8 mouse cellular contexts compared by ENCODE assay signal in genomic region chr7:45716460-45716857, GRCm38 (mm10). TPM values are rescaled to one million over a fixed set of nuclear protein-coding genes. Genes with fewer than 3 reads are reported as not detected.
A peak's percentile ranks its signal among the peaks of the same experiment; 100 is the strongest.
DNase-seq lines count a peak whose midpoint lies in the region; ATAC-seq and TF ChIP-seq lines count a peak whose summit lies in the region.

No protein-coding gene starts in this region.

- no peaks in the 10 kb centered on the region for H3K9me3 ChIP-seq in heart, embryonic 13.5 days
- no peaks in the 10 kb centered on the region for H3K9me3 ChIP-seq in hindbrain, embryonic 11.5 days (ENCODE audit: control insufficient read depth, low read length)
- H3K9me3 ChIP-seq in midbrain, embryonic 11.5 days (ENCODE audit: control insufficient read depth, low read length), result no peaks in the 10 kb centered on the region

- peak overlapping the region; percentile 25; the same call in 1 of the 2 replicates for H3K27ac ChIP-seq in heart, embryonic 13.5 days (replicated peaks)
- peak overlapping the region; percentile 97 for H3K27ac ChIP-seq in bone marrow macrophage, adult 2 months (ENCODE audit: insufficient read depth, low read depth, low read length)
- H3K27ac ChIP-seq in hindbrain, embryonic 11.5 days (ENCODE audit: low read depth, low read length), result no peak overlapping the region
- no peak overlapping the region for H3K27ac ChIP-seq in midbrain, embryonic 11.5 days (ENCODE audit: low read depth, low read length)

- H3K9ac ChIP-seq in heart, embryonic 13.5 days, result peak overlapping the region; percentile 94
- no peak overlapping the region for H3K9ac ChIP-seq in hindbrain, embryonic 11.5 days (ENCODE audit: low read depth, low read length)
- H3K9ac ChIP-seq in midbrain, embryonic 11.5 days (ENCODE audit: low read length), result peak overlapping the region; percentile 12; the same call in 1 of the 2 replicates

- TF ChIP-seq POLR2A in bone marrow macrophage, adult 2 months (IDR thresholded peaks at IDR 0.05; ENCODE audit: borderline replicate concordance, low read depth, low read length), result no peak

- no peaks in the 10 kb centered on the region for H3K27me3 ChIP-seq in heart, embryonic 13.5 days (replicated peaks)
- H3K27me3 ChIP-seq in hindbrain, embryonic 11.5 days (ENCODE audit: control insufficient read depth, insufficient read depth, low read length), result no peaks in the 10 kb centered on the region
- no peaks in the 10 kb centered on the region for H3K27me3 ChIP-seq in midbrain, embryonic 11.5 days (ENCODE audit: control insufficient read depth, insufficient read depth, low read length)

- WGBS in heart, embryonic 13.5 days, result 81% methylated on average over 3 of the region's 3 CpGs
- WGBS in hindbrain, embryonic 11.5 days, result 86% methylated on average over 3 of the region's 3 CpGs
- 90% methylated on average over 3 of the region's 3 CpGs for WGBS in midbrain, embryonic 11.5 days

- no peak for DNase-seq in heart, adult 8-10 months (ENCODE audit: low spot score)
- DNase-seq in hindbrain, embryonic 11.5 days (ENCODE audit: low spot score), result no peak
- no peak for DNase-seq in midbrain, embryonic 11.5 days (ENCODE audit: low spot score, missing footprints)
- DNase-seq in right cerebral cortex, postnatal 14 days, result no peak
- DNase-seq in right cerebral cortex, adult 2 months (ENCODE audit: low spot score in 2 of 2), result no peak
- no peak for DNase-seq in kidney, adult 8-10 months

- H3K4me3 ChIP-seq in heart, embryonic 13.5 days, result peak overlapping the region; percentile 97
- H3K4me3 ChIP-seq in bone marrow macrophage, adult 2 months (ENCODE audit: insufficient read depth, low read length), result peak overlapping the region; percentile 99
- peak overlapping the region; percentile 93; the same call in 1 of the 2 replicates for H3K4me3 ChIP-seq in hindbrain, embryonic 11.5 days (ENCODE audit: low read depth, low read length)
- peak overlapping the region; percentile 17 for H3K4me3 ChIP-seq in midbrain, embryonic 11.5 days (ENCODE audit: low read depth, low read length)

- peaks cover 48% of the 10 kb centered on the region for H3K36me3 ChIP-seq in heart, embryonic 13.5 days
- H3K36me3 ChIP-seq in hindbrain, embryonic 11.5 days (ENCODE audit: control insufficient read depth, insufficient read depth, low read length), result peaks cover 17% of the 10 kb centered on the region
- H3K36me3 ChIP-seq in midbrain, embryonic 11.5 days (ENCODE audit: control insufficient read depth, insufficient read depth, low read length), result peaks cover 27% of the 10 kb centered on the region

- H3K4me1 ChIP-seq in heart, embryonic 13.5 days, result peaks cover 50% of the 10 kb centered on the region
- H3K4me1 ChIP-seq in bone marrow macrophage, adult 2 months (ENCODE audit: control insufficient read depth, insufficient read depth, low read length), result peaks cover 7% of the 10 kb centered on the region
- H3K4me1 ChIP-seq in hindbrain, embryonic 11.5 days (replicated peaks; ENCODE audit: control insufficient read depth, insufficient read depth, low read length), result peaks cover 17% of the 10 kb centered on the region
- H3K4me1 ChIP-seq in midbrain, embryonic 11.5 days (ENCODE audit: control insufficient read depth, insufficient read depth, low read length), result peaks cover 41% of the 10 kb centered on the region

- ATAC-seq in heart, embryonic 13.5 days (ENCODE audit: extremely low read depth, insufficient number of reproducible peaks, low FRiP score, low TSS enrichment), result no peak
- ATAC-seq in hindbrain, embryonic 11.5 days (ENCODE audit: low FRiP score), result no peak
- ATAC-seq in midbrain, embryonic 11.5 days (ENCODE audit: low FRiP score), result no peak

- H3K4me2 ChIP-seq in heart, embryonic 13.5 days, result peak overlapping the region; percentile 78
- peak overlapping the region; percentile 86; the same call in 1 of the 2 replicates for H3K4me2 ChIP-seq in hindbrain, embryonic 11.5 days (replicated peaks; ENCODE audit: low read depth, low read length)
- peak overlapping the region; percentile 24; the same call in 1 of the 2 replicates for H3K4me2 ChIP-seq in midbrain, embryonic 11.5 days

- TF ChIP-seq CTCF in bone marrow macrophage, adult 2 months (IDR thresholded peaks at IDR 0.05; ENCODE audit: low read depth, low read length), result no peak

RNA-seq across cellular contexts. Expression of gene Rpl18, which starts 1.2 kb away (rescaled TPM):
- polyA plus RNA-seq in heart, embryonic 13.5 days (2015; fragmentation: Nextera tagmentation; extraction: Ambion mirVana), result 630 and 695 TPM in 2 replicates
- total RNA-seq in heart, adult 8-10 months (2022), result 100 to 1,000 TPM; 552 to 697 (median 598) TPM
- 802 and 833 TPM in 2 replicates for polyA plus RNA-seq in bone marrow macrophage, adult 2 months (2012; ENCODE audit: insufficient read depth, insufficient read length, missing spikeins)
- polyA plus RNA-seq in hindbrain, embryonic 11.5 days (2014; fragmentation: Nextera tagmentation; extraction: Ambion mirVana), result 904 and 927 TPM in 2 replicates
- 878 and 933 TPM in 2 replicates for polyA plus RNA-seq in midbrain, embryonic 11.5 days (2014; fragmentation: Nextera tagmentation; extraction: Ambion mirVana)

RNA-seq across cellular contexts. Expression of gene Sphk2, which starts 1.3 kb away (rescaled TPM):
- 16.7 and 17.5 TPM in 2 replicates for polyA plus RNA-seq in heart, embryonic 13.5 days (2015; fragmentation: Nextera tagmentation; extraction: Ambion mirVana)
- 10 to 100 TPM; 15.3 to 19.3 (median 18.4) TPM for total RNA-seq in heart, adult 8-10 months (2022)
- polyA plus RNA-seq in bone marrow macrophage, adult 2 months (2012; ENCODE audit: insufficient read depth, insufficient read length, missing spikeins), result 51.2 and 56.1 TPM in 2 replicates
- polyA plus RNA-seq in hindbrain, embryonic 11.5 days (2014; fragmentation: Nextera tagmentation; extraction: Ambion mirVana), result 13.6 and 17.6 TPM in 2 replicates
- 11.8 and 14.9 TPM in 2 replicates for polyA plus RNA-seq in midbrain, embryonic 11.5 days (2014; fragmentation: Nextera tagmentation; extraction: Ambion mirVana)

RNA-seq across cellular contexts. Expression of gene Fam83e, which starts 4.6 kb away (rescaled TPM):
- polyA plus RNA-seq in heart, embryonic 13.5 days (2015; fragmentation: Nextera tagmentation; extraction: Ambion mirVana), result 0.20 and 0.31 TPM in 2 replicates
- total RNA-seq in heart, adult 8-10 months (2022), result under 1 TPM; 0.19 to 0.55 (median 0.44) TPM
- polyA plus RNA-seq in bone marrow macrophage, adult 2 months (2012; ENCODE audit: insufficient read depth, insufficient read length, missing spikeins), result not detected in 2 replicates
- polyA plus RNA-seq in hindbrain, embryonic 11.5 days (2014; fragmentation: Nextera tagmentation; extraction: Ambion mirVana), result 0.80 TPM in 2 replicates
- 0.57 and 1.4 TPM in 2 replicates for polyA plus RNA-seq in midbrain, embryonic 11.5 days (2014; fragmentation: Nextera tagmentation; extraction: Ambion mirVana)

RNA-seq across cellular contexts. Expression of gene Spaca4, which starts 9.2 kb away (rescaled TPM):
- polyA plus RNA-seq in heart, embryonic 13.5 days (2015; fragmentation: Nextera tagmentation; extraction: Ambion mirVana), result not detected in 2 replicates
- total RNA-seq in heart, adult 8-10 months (2022), result not detected
- not detected in 2 replicates for polyA plus RNA-seq in bone marrow macrophage, adult 2 months (2012; ENCODE audit: insufficient read depth, insufficient read length, missing spikeins)
- not detected in 2 replicates for polyA plus RNA-seq in hindbrain, embryonic 11.5 days (2014; fragmentation: Nextera tagmentation; extraction: Ambion mirVana)
- not detected in 2 replicates for polyA plus RNA-seq in midbrain, embryonic 11.5 days (2014; fragmentation: Nextera tagmentation; extraction: Ambion mirVana)

RNA-seq across cellular contexts. Expression of gene Dbp, which starts 11.6 kb away (rescaled TPM):
- polyA plus RNA-seq in heart, embryonic 13.5 days (2015; fragmentation: Nextera tagmentation; extraction: Ambion mirVana), result 2.2 and 3.5 TPM in 2 replicates
- total RNA-seq in heart, adult 8-10 months (2022), result 100 to 1,000 TPM in 3 of 4 experiments, 10 to 100 TPM in 1; 72.2 to 183 (median 152) TPM
- 85.2 and 85.6 TPM in 2 replicates for polyA plus RNA-seq in bone marrow macrophage, adult 2 months (2012; ENCODE audit: insufficient read depth, insufficient read length, missing spikeins)
- polyA plus RNA-seq in hindbrain, embryonic 11.5 days (2014; fragmentation: Nextera tagmentation; extraction: Ambion mirVana), result 2.2 and 2.8 TPM in 2 replicates
- polyA plus RNA-seq in midbrain, embryonic 11.5 days (2014; fragmentation: Nextera tagmentation; extraction: Ambion mirVana), result 2.2 and 3.5 TPM in 2 replicates

Comparison
In these comparisons a context has a peak if more than half of its experiments do, and no peak if none do; other contexts are left out.
1. H3K27ac ChIP-seq: peak in heart, embryonic 13.5 days (single experiment) and bone marrow macrophage, adult 2 months (single experiment); none in hindbrain, embryonic 11.5 days (single experiment) and midbrain, embryonic 11.5 days (single experiment).
2. H3K4me2 ChIP-seq: peak in every context shown above with its lines; median percentile 86 in hindbrain, embryonic 11.5 days; 78 in heart, embryonic 13.5 days; 24 in midbrain, embryonic 11.5 days.
3. H3K4me3 ChIP-seq: peak in every context shown above with its lines; median percentile 99 in bone marrow macrophage, adult 2 months; 97 in heart, embryonic 13.5 days; 93 in hindbrain, embryonic 11.5 days; 17 in midbrain, embryonic 11.5 days.